Mouse (Mus musculus): Measurements from ENCODE around the gene Mrpl58. TPM values are rescaled to one million over a fixed set of nuclear protein-coding genes. Genes with fewer than 3 reads are reported as not detected.
A peak's percentile ranks its signal among the peaks of the same experiment; 100 is the strongest.

Mrpl58 gene
- 83.4 and 98.3 TPM in 2 replicates for total RNA-seq (2015)
- 81.1 and 96.4 TPM in 2 replicates for total RNA-seq (2017)

DNA sequence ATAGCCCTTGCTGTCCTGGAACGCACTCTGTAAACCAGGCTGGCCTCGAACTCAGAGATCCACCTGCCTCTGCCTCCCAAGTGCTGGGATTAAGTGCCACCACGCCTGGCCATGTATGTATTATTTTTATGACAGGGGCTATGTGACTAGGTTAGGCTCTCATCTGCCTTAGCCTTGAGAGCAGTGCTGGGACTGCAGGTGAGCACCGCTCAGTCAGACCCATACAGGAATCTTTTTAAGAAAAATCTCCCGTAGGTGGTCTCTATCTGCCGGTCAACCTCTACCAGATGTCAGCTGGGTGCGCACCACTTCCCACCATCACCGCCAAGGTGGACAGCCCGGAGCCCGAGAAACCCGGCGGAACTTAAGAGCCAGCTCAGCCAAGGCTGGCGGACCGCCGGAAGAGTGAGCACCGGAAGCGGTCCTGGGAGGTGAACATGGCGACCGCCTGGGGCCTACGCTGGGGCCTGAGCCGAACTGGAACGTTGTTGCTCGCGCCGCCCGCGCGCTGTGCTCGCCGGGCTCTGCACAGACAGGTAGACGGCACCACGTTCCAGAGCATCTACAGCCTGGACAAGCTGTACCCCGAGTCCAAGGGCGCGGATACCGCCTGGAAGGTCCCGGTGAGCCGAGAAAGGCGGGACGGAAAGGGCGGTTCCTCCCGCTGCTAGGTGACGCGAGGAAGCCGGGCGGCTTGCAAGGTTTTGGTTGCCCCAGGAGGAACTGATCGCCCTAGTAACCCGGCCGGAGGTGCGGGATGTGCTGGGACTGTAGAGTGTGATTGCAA, at the start of gene Mrpl58:
TSS of gene Mrpl58 (plus strand) at position 415 of the 787 bp plus-strand sequence.
- ATAC-seq (replicated peaks; ENCODE audit: poor library complexity), result peak; percentile 91

DNA sequence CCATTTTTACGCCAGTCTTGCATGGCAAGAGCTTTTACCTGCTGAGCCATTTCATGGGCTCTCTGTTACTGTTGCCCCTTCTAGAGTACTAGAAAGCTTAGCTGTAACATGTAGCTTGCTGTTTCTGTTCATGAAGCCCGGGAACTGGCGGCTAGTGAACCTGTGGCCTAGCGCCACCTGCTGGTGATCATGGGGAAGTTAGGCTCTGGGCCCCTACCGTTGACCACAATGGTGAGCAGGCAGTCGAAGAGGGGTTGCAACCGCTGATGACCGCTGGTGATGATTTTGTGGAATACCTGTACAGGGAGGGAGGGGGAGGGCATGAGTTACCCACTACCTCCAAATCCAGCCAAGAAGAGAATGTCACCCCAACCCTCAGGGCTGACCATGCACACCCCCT, 49.4 kb upstream of the Mrpl58 start:
- peak; percentile 86 for ATAC-seq (replicated peaks; ENCODE audit: poor library complexity)

DNA sequence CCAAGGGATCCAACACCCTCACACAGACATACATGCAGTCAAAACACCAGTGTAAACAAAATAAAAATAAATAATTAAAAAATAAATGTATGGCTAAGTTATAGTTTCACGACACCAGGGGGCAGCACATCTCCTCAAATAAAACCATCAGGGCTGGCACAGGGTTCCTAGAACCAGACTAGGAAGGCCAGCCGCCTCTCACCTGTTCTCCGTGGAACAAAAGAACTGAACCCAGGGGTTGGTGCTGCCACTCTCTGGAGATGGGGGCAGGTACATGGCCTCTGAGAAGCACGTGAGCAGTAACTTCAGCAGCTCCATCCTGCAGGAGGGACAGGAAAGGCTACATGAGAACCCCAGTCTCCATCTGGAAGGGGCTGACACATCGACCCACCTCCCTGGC, 45.1 kb upstream of the Mrpl58 start:
- ATAC-seq (replicated peaks; ENCODE audit: poor library complexity), result peak; percentile 59; the same call in 1 of the 2 replicates

DNA sequence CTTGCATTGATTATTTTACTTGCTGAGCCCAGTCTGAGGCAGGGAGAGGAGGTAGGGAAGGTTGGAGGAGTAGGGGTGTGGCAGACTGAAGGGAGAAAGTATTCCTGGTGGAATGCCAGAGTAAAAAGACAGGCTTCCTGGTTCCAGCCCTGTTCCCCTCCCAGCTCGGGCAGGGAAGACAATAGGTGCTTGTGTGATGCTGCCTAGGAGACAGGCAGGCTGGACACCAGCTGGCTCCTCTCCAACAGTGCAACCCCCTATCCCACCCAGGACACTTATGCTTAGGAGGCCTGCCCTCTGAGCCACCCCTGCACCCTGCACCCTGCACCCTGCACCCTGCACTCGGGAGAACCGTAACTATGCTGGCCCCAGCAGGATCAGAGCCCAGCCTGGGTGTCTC, 44.3 kb upstream of the Mrpl58 start:
- ATAC-seq (replicated peaks; ENCODE audit: poor library complexity), result no peak

DNA sequence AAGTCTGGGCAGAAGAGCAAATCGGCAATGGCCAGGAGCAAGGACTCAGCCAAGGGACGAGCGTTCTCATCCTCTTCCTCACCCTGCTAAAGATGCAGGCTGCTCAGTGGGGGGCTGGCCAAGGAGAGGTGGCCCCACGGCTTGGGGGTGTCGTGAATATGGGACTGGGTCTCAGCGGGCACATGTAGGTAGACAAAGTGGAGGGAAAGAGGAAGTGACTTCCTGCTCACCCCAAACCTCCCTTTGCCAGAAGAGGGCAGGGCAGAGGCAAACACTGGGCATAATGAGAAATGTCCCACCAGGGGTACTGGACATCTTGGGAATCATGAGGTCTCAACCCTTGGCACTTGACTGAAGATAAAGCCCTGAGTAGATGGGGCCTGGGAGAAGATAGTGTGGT, 43.8 kb upstream of the Mrpl58 start:
- ATAC-seq (replicated peaks; ENCODE audit: poor library complexity), result peak; percentile 51

DNA sequence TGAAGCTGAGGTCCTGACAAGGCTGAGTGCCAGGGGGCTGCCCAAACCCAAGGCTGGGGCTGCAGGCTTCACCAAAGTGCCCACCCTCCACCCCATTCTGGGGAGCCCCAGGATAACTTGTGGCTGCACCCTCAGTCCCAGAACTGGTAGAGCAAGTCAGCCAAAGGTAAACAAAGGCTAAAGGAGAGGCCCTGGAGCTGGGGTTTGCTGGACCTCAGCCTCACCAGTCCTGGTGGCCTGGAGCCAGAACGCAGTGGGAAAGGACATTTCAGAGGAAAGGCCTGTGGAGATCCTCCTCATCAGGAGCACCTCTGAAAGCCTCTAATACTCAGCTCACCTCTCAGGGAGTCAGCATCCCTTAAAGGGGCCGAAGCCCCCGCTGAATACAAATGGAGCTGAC, 39.4 kb upstream of the Mrpl58 start:
- ATAC-seq (replicated peaks; ENCODE audit: poor library complexity), result no peak

DNA sequence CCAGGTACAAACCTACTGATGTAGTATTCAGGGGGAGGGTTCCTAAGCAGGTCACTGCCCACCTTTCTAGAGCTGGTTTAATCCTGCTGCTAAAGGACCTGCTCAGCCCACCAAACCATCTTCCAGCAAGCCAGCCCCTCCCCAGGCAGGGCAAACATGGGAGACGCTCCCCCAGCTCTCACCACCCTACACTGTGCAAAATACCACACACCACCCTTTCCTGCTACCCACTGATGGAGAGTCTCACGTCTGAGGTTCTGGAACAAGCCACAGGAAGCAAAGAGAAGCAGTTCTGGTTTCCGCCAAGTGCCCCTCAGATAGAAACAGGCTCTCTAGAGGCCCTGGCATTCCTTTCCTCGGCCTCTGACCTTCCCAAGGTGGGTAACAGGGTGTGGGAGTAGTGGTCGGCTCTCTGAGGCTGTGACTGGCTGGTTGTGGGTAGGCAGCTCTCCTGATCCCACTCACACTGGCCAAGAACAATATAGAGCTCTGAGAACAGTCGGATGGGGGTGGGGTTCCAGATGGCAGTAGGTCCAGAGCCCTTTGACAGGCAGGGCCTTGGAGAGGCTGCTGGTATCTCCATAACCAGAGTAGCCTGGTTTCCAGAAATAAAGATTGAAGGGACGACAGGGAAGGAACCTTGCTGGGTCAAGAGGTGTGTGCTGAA, 37.4 kb upstream of the Mrpl58 start:
- no peak for ATAC-seq (replicated peaks; ENCODE audit: poor library complexity)

DNA sequence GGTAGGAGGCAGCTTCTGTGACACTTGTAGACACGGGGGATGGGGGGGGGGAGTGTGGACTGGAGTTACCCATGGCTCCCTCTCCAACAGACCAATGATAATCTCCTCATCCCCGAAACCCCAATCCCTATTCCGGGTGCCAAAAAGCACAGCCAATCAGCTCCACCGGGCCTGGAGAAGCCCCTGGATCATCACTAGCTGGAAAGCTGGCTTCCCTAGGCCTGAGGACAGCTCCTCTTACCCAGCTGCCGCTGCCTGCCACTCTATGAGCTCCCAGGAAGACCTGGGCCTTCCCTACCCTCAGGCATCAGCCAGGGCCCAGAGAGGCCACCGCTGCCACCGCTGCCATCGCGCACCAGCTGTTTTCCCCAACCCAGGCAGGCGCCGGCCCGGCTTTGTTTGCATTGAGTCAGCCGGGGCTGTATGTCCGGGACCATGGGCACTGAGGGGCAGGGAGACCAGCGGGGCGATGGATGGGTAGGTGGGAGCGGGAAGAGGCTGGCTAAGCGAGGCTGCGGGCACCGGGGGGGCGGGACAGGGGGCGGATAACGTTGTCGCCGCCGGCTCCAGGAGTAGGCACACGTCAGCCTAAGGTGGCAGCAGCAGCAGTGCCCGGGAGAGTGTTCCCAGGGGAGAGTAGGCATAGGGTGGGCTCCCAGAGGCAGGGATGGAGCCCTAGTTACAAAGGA, 36.7 kb upstream of the Mrpl58 start:
- no peak for ATAC-seq (replicated peaks; ENCODE audit: poor library complexity)

DNA sequence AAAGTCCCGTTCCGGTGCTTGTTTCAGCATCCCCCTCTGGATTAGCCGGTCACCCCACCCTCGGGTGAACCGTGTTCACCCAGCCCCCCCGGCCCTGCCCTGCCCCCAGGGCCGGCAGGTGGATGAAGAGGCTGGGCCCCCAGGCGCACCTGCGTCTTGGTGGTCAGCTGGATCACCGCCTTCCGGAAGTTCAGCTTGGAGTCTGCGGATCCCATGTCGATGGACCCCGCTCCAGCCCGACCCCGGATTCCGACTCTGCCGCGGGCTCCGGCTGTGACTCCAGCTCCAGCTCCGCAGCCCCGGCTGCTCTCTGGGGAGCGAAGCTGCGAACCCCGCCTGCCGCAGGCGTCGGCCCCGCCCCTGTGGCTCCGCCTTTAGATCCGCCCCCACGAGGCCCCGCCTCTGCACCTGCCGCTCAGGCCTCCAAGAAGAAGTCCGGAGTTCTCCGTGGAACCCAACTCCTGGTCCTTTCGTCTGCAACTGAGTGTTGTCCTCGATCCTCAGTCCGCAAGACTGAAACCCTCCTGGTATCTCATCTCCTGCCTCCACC, 36.1 kb upstream of the Mrpl58 start, which contains the start of gene Hid1:
TSS of gene Hid1 (minus strand) at position 362 of the 550 bp plus-strand sequence.
- peak; percentile 91 for ATAC-seq (replicated peaks; ENCODE audit: poor library complexity)

DNA sequence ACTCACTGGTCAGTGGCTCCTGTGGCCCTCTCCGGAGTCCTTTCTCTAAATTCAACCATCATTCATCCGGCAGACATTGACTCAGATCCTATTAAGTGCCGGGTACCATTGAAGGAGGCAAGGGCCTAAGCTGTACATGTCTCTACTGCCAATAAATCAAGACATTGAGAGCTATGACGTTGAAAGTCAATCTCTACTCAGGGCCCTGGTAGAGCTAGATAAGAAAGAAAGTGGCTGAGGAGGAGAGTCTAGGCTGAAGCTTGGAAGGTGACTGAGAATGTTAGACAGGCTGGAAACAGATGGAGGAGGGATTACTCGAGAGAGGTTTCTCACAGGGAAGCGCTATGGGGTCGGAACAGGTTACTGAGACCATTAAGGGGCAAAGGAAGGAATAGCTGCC, 33.2 kb upstream of the Mrpl58 start:
- 0 out of 2 replicates have a peak, but pooled peaks have one; percentile 32 for ATAC-seq (replicated peaks; ENCODE audit: poor library complexity)

DNA sequence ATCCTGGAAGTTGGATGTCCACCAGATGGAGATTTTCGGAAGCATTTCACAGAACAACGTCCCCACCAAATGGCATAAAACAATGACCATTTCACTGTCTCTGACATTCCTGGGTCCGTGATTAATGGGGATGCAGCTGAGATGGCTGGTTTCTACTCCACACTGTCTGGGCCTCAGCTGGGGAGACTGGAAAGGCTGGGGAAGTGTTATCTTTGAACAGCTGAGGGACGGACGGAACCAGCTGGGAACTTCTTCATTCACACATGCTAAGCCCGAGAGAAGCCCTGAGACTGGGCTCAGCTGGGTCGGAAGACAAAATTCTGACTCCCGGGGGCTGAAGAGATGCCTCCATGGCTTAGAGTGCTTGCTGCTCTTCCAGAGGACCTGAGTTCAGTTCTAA, 32.2 kb upstream of the Mrpl58 start:
- no peak for ATAC-seq (replicated peaks; ENCODE audit: poor library complexity)

DNA sequence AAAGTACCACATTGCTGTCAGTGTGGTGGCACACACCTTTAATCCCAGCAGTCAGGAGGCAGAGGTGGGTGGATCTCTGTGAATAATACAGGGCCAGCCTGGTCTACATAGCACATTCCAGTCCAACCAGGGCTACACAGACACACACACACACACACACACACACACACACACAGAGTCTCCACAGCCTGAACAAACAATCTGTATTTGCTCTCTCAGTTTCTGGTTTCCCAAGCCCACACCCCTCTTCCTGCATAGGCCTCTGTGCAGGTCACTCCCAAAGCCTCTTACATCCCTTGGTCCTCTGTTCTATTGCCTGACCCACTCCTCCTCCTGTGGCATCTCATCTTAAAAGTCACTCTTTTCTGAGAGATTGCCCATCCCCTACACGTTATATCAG, 31.5 kb upstream of the Mrpl58 start:
- no peak for ATAC-seq (replicated peaks; ENCODE audit: poor library complexity)

DNA sequence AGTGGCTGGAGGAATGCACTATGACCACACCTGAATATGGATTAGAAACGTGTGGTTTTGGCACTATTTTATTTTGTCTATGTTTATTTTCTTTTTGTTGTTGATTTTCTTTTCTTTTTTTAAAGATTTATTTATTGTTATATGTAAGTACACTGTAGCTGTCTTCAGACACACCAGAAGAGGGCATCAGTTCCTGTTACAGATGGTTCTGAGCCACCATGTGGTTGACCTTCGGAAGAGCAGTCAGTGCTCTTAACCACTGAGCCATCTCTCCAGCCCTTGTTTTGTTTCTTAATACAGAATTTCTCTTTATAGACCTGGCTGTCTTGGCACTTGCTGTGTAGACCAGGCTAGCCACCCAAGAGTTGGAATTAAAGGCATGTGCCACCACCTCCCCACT, 30.8 kb upstream of the Mrpl58 start:
- ATAC-seq (replicated peaks; ENCODE audit: poor library complexity), result no peak

DNA sequence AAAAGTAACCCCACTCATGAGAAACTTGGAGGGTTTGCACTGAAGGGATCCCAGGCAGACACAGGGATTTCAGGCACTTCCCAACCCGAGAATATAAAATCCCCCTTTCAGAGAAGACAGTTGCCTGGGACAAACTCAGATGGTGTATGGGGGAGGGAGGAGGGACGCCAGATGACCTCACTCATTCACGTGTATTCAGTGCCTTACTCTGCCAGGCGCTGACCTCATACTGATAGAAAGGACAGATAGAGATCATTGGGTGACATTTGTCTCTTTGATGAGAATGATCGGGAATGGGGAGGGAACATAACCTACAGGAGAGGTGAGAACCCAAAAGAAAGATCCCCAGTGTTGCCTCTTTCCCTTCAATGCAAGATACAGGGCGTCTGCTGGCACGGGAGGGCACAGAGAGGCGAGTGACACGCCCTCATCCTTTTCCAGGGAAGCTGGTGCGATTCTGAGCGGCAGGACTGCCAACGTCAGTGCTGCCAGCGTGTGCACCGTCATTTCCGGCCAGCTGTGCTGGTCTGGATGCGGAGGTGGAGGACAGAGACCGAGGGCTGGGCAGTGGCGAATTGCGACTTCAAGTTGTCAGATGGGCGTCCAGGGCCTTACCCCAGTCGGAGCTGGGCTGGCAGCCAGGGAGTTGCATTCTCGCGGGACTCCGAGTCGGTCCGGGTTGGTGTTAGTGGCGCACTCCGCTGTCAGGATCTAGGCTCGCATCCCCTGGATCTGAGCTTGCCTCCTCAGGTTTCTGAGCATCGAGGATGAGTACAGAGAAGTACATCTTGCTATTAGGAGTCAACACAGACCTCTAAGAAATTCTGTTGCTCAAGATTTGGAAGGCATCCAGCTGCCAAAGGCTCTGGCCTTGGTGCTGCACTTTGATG, 29.5 kb upstream of the Mrpl58 start:
- peak; percentile 59 for ATAC-seq (replicated peaks; ENCODE audit: poor library complexity)

DNA sequence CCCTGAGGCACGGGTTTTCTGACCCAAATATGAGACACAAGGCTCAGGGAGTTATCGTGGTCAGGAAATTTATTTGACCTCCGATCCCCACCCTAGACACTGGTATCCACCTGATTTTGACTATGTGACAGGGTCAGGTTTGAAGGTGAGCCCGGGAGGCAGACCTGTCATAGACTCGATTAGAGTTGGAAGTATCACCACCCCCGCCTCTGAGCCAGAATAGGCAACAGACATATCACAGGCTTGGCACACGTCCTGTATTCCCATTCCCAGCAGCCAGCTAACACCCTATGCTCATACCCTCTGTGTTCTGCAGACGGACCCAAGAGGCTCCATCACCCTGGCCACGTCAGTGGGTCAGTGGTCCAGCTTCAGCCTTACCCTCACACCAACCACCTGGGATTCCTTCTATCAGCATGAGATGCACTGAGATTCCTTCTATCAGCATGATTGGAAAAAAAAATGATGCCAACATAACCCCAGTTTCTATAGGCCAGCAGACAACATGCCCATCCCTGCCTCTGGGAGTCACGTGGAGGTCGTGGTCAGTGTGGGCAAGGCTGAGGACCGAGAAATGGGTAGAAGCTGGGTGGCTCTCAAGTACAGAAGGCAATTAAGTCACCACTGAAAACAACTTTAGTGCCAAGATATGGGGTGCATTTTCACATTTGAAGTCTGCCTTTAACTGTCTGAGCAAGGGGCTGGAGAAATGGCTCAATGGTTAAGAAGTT, 28.7 kb upstream of the Mrpl58 start:
- no peak for ATAC-seq (replicated peaks; ENCODE audit: poor library complexity)

DNA sequence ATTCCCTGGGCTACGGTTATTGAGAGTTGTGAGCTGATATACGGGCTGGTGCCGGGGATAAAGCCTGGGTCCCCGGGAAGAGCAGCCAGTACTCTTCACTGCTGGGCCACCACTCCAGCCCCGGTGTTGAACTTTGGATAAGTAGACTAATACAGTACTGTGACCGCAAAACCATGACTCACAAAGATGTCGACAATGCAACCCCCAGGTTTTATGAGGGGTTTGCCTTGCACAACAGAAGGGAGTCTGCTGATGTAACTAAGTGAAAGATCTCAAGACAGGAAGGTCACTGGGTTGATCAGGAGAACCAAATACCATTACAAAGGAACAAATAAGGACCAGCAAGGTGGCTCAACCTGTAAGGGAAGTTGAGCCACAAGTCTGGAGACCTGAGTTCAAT, 26.8 kb upstream of the Mrpl58 start:
- peak; percentile 26; the same call in 1 of the 2 replicates for ATAC-seq (replicated peaks; ENCODE audit: poor library complexity)

DNA sequence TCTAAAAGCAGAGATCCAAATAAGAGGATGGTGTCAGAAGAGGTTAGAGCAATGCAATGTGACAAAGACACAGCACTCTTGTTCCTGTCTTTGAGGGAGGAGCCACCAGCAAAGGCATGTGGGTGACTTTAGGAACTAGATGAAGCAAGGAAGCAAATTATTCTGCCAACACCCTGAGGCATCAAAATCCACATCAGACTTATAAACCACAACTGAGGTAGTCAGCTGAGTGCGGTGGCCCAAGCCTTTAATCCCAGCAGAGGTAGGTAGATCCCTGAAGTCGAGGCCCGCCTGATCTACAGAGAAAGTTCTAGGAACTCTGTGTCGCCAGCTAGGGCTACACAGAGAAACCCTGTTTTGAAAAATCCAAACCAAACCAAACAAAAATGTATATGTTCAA, 26.3 kb upstream of the Mrpl58 start:
- no peak for ATAC-seq (replicated peaks; ENCODE audit: poor library complexity)

DNA sequence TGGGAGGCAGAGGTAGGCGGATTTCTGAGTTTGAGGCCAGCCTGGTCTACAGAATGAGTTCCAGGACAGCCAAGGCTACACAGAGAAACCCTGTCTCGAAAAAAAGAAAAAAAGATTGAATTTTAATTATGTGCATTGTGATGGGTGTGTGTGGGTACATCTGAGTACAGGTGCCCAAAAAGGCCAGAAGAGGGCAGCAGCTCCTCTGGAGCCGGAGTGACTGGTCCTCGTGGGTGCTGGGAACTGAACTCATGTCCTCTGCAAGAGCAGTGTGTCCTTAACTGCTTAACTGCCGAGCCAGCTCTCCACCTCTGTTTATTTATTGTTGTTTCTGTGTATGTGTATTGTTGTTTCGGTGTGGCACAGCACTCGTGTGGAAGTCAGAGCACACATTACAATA, 25.7 kb upstream of the Mrpl58 start:
- no peak for ATAC-seq (replicated peaks; ENCODE audit: poor library complexity)

DNA sequence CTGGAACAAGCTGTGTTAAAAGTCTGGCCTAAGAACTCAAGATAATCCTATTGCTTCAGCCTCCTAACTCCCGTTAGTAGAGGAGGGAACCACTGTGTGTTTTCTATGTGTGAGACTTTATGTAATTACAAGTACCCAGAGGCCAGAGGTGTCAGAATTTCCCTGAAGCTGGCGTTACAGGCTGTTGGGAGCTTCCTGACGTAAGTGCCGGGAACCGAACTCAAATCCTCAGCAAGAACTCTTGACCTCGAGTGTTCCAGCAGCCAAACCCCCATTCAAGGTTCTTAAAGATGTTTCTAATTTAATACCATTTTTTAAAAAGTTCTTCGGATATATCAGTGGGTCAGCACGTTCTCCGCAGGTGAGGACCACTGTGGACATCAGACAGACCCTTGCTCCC, 22.3 kb upstream of the Mrpl58 start:
- ATAC-seq (replicated peaks; ENCODE audit: poor library complexity), result no peak
